Mouse (Mus musculus): ENCODE results near the gene Prss30. TPM values are rescaled to one million over a fixed set of nuclear protein-coding genes. Genes with fewer than 3 reads are reported as not detected.

The Prss30 gene
- polyA plus RNA-seq, 1 experiment from 2014 or later, result 0.39 TPM

GRCm38 (mm10) chr17:23993559-23994428 is 13.4 kb upstream of the Prss30 start:
- H3K9me3 ChIP-seq (replicated peaks; ENCODE audit: control insufficient read depth, low read length), result no peaks in the 10 kb centered on the region
- no peaks in the 10 kb centered on the region for H3K36me3 ChIP-seq (ENCODE audit: control insufficient read depth, insufficient read depth)
- ATAC-seq (replicated peaks; ENCODE audit: extremely low read depth, insufficient read depth, low FRiP score), result peak; percentile 56; the same call in 1 of the 2 replicates
- 15% methylated on average over 31 of the region's 31 CpGs for WGBS
- H3K9ac ChIP-seq (ENCODE audit: low read length), result peak overlapping the region; percentile 43
- H3K4me3 ChIP-seq (ENCODE audit: low read length), result peak overlapping the region; percentile 1; the same call in 1 of the 2 replicates
- peaks cover 21% of the 10 kb centered on the region for H3K27me3 ChIP-seq (ENCODE audit: control insufficient read depth, insufficient read depth, low read length)
- H3K4me2 ChIP-seq (ENCODE audit: low read depth, low read length), result peak overlapping the region; percentile 53
- no peaks in the 10 kb centered on the region for H3K4me1 ChIP-seq (ENCODE audit: control insufficient read depth, insufficient read depth, low read length)
- H3K27ac ChIP-seq (ENCODE audit: low read length), result no peak overlapping the region

DNA sequence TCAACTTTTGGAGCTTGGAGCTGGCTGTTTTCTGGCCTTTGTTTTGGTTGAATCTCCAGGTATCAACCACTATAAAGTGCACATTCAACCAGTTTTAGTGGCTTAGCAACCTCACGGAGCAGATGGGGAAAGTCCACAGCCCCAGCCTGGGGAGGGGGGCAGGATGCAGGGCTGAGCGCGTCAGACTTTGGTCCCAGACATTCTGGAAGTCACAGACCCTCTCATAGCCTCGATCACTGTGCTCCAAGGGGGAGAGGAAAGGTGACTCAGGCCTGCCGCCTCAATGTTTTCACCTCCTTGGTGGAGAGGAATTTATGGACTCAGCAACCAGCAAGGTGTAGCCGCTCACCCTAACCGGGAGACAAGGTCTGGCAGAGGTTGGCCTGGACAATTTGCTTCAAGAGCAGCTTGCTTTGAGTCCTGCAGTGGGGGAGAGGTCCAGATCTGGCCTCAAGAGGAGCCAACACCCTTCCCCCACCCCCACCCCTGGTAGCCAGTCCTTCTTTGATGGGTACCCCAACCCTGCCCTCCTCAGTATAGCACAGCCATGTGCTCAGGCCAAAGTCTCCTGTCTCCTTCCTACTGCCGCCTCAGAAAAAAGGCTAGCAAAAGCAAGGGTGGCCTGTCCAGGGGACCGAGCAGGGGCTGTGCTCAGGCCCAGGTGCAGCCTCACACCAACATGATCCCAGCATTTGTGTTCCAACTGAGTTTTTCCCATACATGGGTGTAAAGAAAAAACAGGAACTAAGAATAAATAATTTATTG is 12.6 kb upstream of the Prss30 start:
- peak overlapping the region; percentile 43; the same call in 1 of the 2 replicates for H3K9ac ChIP-seq (ENCODE audit: low read length)
- WGBS, result 71% methylated on average over 9 of the region's 9 CpGs
- H3K4me2 ChIP-seq (ENCODE audit: low read depth, low read length), result peak overlapping the region; percentile 53
- no peaks in the 10 kb centered on the region for H3K4me1 ChIP-seq (ENCODE audit: control insufficient read depth, insufficient read depth, low read length)
- H3K27me3 ChIP-seq (ENCODE audit: control insufficient read depth, insufficient read depth, low read length), result peaks cover 23% of the 10 kb centered on the region
- no peaks in the 10 kb centered on the region for H3K36me3 ChIP-seq (ENCODE audit: control insufficient read depth, insufficient read depth)
- ATAC-seq (replicated peaks; ENCODE audit: extremely low read depth, insufficient read depth, low FRiP score), result no peak
- no peak overlapping the region for H3K4me3 ChIP-seq (ENCODE audit: low read length)
- no peak overlapping the region for H3K27ac ChIP-seq (ENCODE audit: low read length)
- no peaks in the 10 kb centered on the region for H3K9me3 ChIP-seq (replicated peaks; ENCODE audit: control insufficient read depth, low read length)

DNA sequence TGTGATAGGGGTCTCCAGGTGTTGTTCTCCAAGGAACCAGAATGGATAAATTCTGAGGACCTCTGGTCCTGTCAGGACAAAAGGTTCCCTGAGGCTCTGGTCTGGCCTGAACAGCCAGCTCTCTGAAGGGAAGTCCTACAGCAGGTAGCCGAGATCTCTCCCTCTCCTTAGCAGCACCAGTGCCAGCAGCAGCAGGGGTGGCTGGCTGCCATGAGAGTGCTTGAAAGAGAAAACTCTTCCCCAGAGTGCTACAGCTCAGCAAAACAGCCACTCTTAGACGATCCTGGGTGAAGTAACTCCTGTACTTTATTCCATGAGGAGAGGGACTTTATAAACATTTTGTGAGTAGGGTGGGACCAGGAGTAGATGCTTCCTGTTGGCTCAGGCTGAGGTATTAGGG is 9.4 kb upstream of the Prss30 start:
- no peaks in the 10 kb centered on the region for H3K36me3 ChIP-seq (ENCODE audit: control insufficient read depth, insufficient read depth)
- peaks cover 17% of the 10 kb centered on the region; the same call in 1 of the 2 replicates for H3K27me3 ChIP-seq (ENCODE audit: control insufficient read depth, insufficient read depth, low read length)
- no peak overlapping the region for H3K4me2 ChIP-seq (ENCODE audit: low read depth, low read length)
- H3K4me3 ChIP-seq (ENCODE audit: low read length), result no peak overlapping the region
- H3K9ac ChIP-seq (ENCODE audit: low read length), result no peak overlapping the region
- no peak for ATAC-seq (replicated peaks; ENCODE audit: extremely low read depth, insufficient read depth, low FRiP score)
- H3K27ac ChIP-seq (ENCODE audit: low read length), result no peak overlapping the region
- no peaks in the 10 kb centered on the region for H3K9me3 ChIP-seq (replicated peaks; ENCODE audit: control insufficient read depth, low read length)
- 27% methylated on average over 2 of the region's 2 CpGs for WGBS
- no peaks in the 10 kb centered on the region for H3K4me1 ChIP-seq (ENCODE audit: control insufficient read depth, insufficient read depth, low read length)

- H3K27me3 ChIP-seq (ENCODE audit: control insufficient read depth, insufficient read depth, low read length), result peaks cover 4% of the 10 kb centered on the region; the same call in 1 of the 2 replicates
- no peaks in the 10 kb centered on the region for H3K4me1 ChIP-seq (ENCODE audit: control insufficient read depth, insufficient read depth, low read length)
- H3K9me3 ChIP-seq (replicated peaks; ENCODE audit: control insufficient read depth, low read length), result no peaks in the 10 kb centered on the region
- 63% methylated on average over 1 of the region's 1 CpGs for WGBS
- H3K9ac ChIP-seq (ENCODE audit: low read length), result no peak overlapping the region
- H3K4me2 ChIP-seq (ENCODE audit: low read depth, low read length), result no peak overlapping the region
- no peak overlapping the region for H3K27ac ChIP-seq (ENCODE audit: low read length)
- H3K4me3 ChIP-seq (ENCODE audit: low read length), result no peak overlapping the region
- H3K36me3 ChIP-seq (ENCODE audit: control insufficient read depth, insufficient read depth), result no peaks in the 10 kb centered on the region
- ATAC-seq (replicated peaks; ENCODE audit: extremely low read depth, insufficient read depth, low FRiP score), result no peak
Measured at GRCm38 (mm10) chr17:23984989-23985388, 4.6 kb upstream of the Prss30 start.

GRCm38 (mm10) chr17:23982912-23983311 is 2.5 kb upstream of the Prss30 start:
- Histone ChIP-seq H3K9ac (ENCODE audit: low read length) (no peak overlapping the region), H3K27me3 (ENCODE audit: control insufficient read depth, insufficient read depth, low read length) (no peaks in the 10 kb centered on the region), H3K36me3 (ENCODE audit: control insufficient read depth, insufficient read depth) (no peaks in the 10 kb centered on the region), H3K4me2 (ENCODE audit: low read depth, low read length) (no peak overlapping the region), H3K27ac (ENCODE audit: low read length) (no peak overlapping the region), H3K4me3 (ENCODE audit: low read length) (no peak overlapping the region), H3K4me1 (ENCODE audit: control insufficient read depth, insufficient read depth, low read length) (no peaks in the 10 kb centered on the region), H3K9me3 (replicated peaks; ENCODE audit: control insufficient read depth, low read length) (no peaks in the 10 kb centered on the region)
- WGBS, result 59% methylated on average over 4 of the region's 4 CpGs
- no peak for ATAC-seq (replicated peaks; ENCODE audit: extremely low read depth, insufficient read depth, low FRiP score)

DNA sequence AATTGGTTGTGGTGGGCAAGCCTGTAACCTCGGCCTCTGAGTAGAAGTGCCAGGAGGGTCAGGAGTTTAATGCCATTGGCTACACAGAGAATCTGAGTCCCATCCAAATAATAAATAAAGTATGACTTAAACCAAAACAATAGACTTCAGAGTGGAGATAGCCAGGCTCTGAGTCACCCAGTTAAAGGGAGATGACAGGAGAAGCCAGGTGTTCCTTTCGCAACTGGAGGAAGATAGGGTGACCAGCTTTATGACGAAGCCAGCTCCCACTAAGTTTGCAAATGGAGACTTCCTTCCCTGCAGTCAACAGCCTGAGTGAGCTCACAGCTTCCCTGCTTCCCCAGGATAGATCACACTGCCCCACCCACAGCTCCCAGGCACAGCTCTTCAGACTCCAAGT is 895 bp downstream of the Prss30 start:
- Histone ChIP-seq H3K4me1 (ENCODE audit: control insufficient read depth, insufficient read depth, low read length) (no peaks in the 10 kb centered on the region), H3K9ac (ENCODE audit: low read length) (no peak overlapping the region), H3K36me3 (ENCODE audit: control insufficient read depth, insufficient read depth) (no peaks in the 10 kb centered on the region), H3K9me3 (replicated peaks; ENCODE audit: control insufficient read depth, low read length) (no peaks in the 10 kb centered on the region), H3K27me3 (ENCODE audit: control insufficient read depth, insufficient read depth, low read length) (no peaks in the 10 kb centered on the region), H3K4me2 (ENCODE audit: low read depth, low read length) (no peak overlapping the region), H3K4me3 (ENCODE audit: low read length) (no peak overlapping the region), H3K27ac (ENCODE audit: low read length) (no peak overlapping the region)
- ATAC-seq (replicated peaks; ENCODE audit: extremely low read depth, insufficient read depth, low FRiP score), result no peak
- 57% methylated on average over 3 of the region's 3 CpGs for WGBS

- WGBS, result 83% methylated on average over 4 of the region's 4 CpGs
- ATAC-seq (replicated peaks; ENCODE audit: extremely low read depth, insufficient read depth, low FRiP score), result no peak
Measured at GRCm38 (mm10) chr17:23976665-23977064, 3.7 kb downstream of the Prss30 start.

GRCm38 (mm10) chr17:23971315-23971714 is 9.1 kb downstream of the Prss30 start:
- no peak overlapping the region for H3K27ac ChIP-seq (ENCODE audit: low read length)
- H3K27me3 ChIP-seq (ENCODE audit: control insufficient read depth, insufficient read depth, low read length), result no peaks in the 10 kb centered on the region
- H3K36me3 ChIP-seq (ENCODE audit: control insufficient read depth, insufficient read depth), result no peaks in the 10 kb centered on the region
- H3K9me3 ChIP-seq (replicated peaks; ENCODE audit: control insufficient read depth, low read length), result no peaks in the 10 kb centered on the region
- no peak overlapping the region for H3K4me3 ChIP-seq (ENCODE audit: low read length)
- H3K9ac ChIP-seq (ENCODE audit: low read length), result no peak overlapping the region
- WGBS, result 72% methylated on average over 9 of the region's 9 CpGs
- H3K4me2 ChIP-seq (ENCODE audit: low read depth, low read length), result no peak overlapping the region
- H3K4me1 ChIP-seq (ENCODE audit: control insufficient read depth, insufficient read depth, low read length), result no peaks in the 10 kb centered on the region
- ATAC-seq (replicated peaks; ENCODE audit: extremely low read depth, insufficient read depth, low FRiP score), result no peak

More at GRCm38 (mm10) chr17:23976665-23977064, 3.7 kb downstream of the Prss30 start:
- Histone ChIP-seq H3K36me3 (ENCODE audit: control insufficient read depth, insufficient read depth) (no peaks in the 10 kb centered on the region), H3K27me3 (ENCODE audit: control insufficient read depth, insufficient read depth, low read length) (no peaks in the 10 kb centered on the region), H3K9me3 (replicated peaks; ENCODE audit: control insufficient read depth, low read length) (no peaks in the 10 kb centered on the region), H3K4me2 (ENCODE audit: low read depth, low read length) (no peak overlapping the region), H3K4me1 (ENCODE audit: control insufficient read depth, insufficient read depth, low read length) (no peaks in the 10 kb centered on the region), H3K9ac (ENCODE audit: low read length) (no peak overlapping the region), H3K27ac (ENCODE audit: low read length) (no peak overlapping the region), H3K4me3 (ENCODE audit: low read length) (no peak overlapping the region)

DNA sequence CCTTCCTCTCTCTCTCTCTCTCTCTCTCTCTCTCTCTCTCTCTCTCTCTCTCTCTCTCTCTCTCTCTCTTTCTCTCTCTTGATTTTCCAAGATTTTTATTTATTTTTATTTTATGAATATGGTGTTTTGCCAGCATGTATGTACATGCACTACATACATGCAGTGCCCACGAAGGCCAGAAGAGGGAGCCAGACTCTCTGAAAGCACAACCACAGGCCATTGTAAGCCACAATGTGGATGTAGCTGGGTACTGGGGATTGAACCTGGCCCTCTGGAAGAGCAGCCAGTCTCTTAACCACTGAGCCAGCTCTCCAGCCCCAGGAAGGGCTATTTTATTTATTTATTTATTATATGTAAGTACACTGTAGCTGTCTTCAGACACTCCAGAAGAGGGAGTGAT is 11.1 kb downstream of the Prss30 start:
- H3K9ac ChIP-seq (ENCODE audit: low read length), result no peak overlapping the region
- no peaks in the 10 kb centered on the region for H3K9me3 ChIP-seq (replicated peaks; ENCODE audit: control insufficient read depth, low read length)
- no peak overlapping the region for H3K27ac ChIP-seq (ENCODE audit: low read length)
- ATAC-seq (replicated peaks; ENCODE audit: extremely low read depth, insufficient read depth, low FRiP score), result no peak; the same call in 1 of the 2 replicates
- no peak overlapping the region for H3K4me3 ChIP-seq (ENCODE audit: low read length)
- no peaks in the 10 kb centered on the region for H3K4me1 ChIP-seq (ENCODE audit: control insufficient read depth, insufficient read depth, low read length)
- no peak overlapping the region for H3K4me2 ChIP-seq (ENCODE audit: low read depth, low read length)
- WGBS, result 6% methylated on average over 1 of the region's 1 CpGs
- no peaks in the 10 kb centered on the region for H3K36me3 ChIP-seq (ENCODE audit: control insufficient read depth, insufficient read depth)
- no peaks in the 10 kb centered on the region for H3K27me3 ChIP-seq (ENCODE audit: control insufficient read depth, insufficient read depth, low read length)

All from heart, embryonic 16.5 days (tissue).